Mouse (Mus musculus) thymus, postnatal 14 days (tissue): ENCODE results near the gene Dcpp1.
"Not testable (repeated sequence)": the region's sequence is repeated elsewhere in the genome, so short reads cannot be mapped to it uniquely, and the experiment has no call there.

Experiments
- DNase-seq: peaks from one replicate; pipeline ENCODE4 v3.0.0; 2021

Gene Dcpp1

GRCm38 (mm10) chr17:23880576-23880975 lies at the start of gene Dcpp1, which contains the start of gene Dcpp2:
Dcpp1 (plus strand) TSS chr17:23880876.
Dcpp2 (plus strand) TSS chr17:23880880.
- not testable (repeated sequence) for DNase-seq

- peak; percentile 8 for DNase-seq
Measured at GRCm38 (mm10) chr17:23831201-23831600, 49.5 kb upstream of the Dcpp1 start.

- DNase-seq = no peak
Measured at GRCm38 (mm10) chr17:23836006-23836575, 44.6 kb upstream of the Dcpp1 start, which contains the start of gene Prss33. Prss33 (minus strand) TSS chr17:23836056.

GRCm38 (mm10) chr17:23841145-23841544 lies 39.5 kb upstream of the Dcpp1 start:
- peak; percentile 75 for DNase-seq

GRCm38 (mm10) chr17:23843141-23843811 lies 37.4 kb upstream of the Dcpp1 start:
- no peak for DNase-seq

- peak; percentile 77 for DNase-seq
Measured at GRCm38 (mm10) chr17:23843812-23844273, 36.8 kb upstream of the Dcpp1 start, which contains the start of the genes Prss32 and Prss41. Prss32 (plus strand) TSS chr17:23843855. Prss41 (minus strand) TSS chr17:23844172.

GRCm38 (mm10) chr17:23850028-23850427 lies 30.6 kb upstream of the Dcpp1 start:
- no peak for DNase-seq

- DNase-seq = peak; percentile 61
Measured at GRCm38 (mm10) chr17:23850853-23851749, 29.6 kb upstream of the Dcpp1 start.

- DNase-seq = peak; percentile 74
Measured at GRCm38 (mm10) chr17:23853292-23853691, 27.4 kb upstream of the Dcpp1 start.

- DNase-seq = no peak
Measured at GRCm38 (mm10) chr17:23854229-23854765, 26.4 kb upstream of the Dcpp1 start.

- no peak for DNase-seq
Measured at GRCm38 (mm10) chr17:23857193-23857592, 23.5 kb upstream of the Dcpp1 start.

GRCm38 (mm10) chr17:23857913-23858312 lies 22.8 kb upstream of the Dcpp1 start:
- DNase-seq = no peak

GRCm38 (mm10) chr17:23862926-23863325 lies 17.8 kb upstream of the Dcpp1 start:
- DNase-seq = no peak

- no peak for DNase-seq
Measured at GRCm38 (mm10) chr17:23867756-23868155, 12.9 kb upstream of the Dcpp1 start, which contains the start of gene Prss21. Prss21 (plus strand) TSS chr17:23868056.

GRCm38 (mm10) chr17:23868513-23868912 lies 12.2 kb upstream of the Dcpp1 start:
- DNase-seq = no peak

GRCm38 (mm10) chr17:23873884-23874856 lies 6.5 kb upstream of the Dcpp1 start:
- DNase-seq = no peak

GRCm38 (mm10) chr17:23876741-23877140 lies 3.9 kb upstream of the Dcpp1 start:
- no peak for DNase-seq

- no peak for DNase-seq
Measured at GRCm38 (mm10) chr17:23877166-23877565, 3.5 kb upstream of the Dcpp1 start.

GRCm38 (mm10) chr17:23917158-23917557 lies 36.5 kb downstream of the Dcpp1 start, which contains the start of gene Dcpp3:
Dcpp3 (plus strand) TSS chr17:23917458.
- not testable (repeated sequence) for DNase-seq

- peak; percentile 86 for DNase-seq
Measured at GRCm38 (mm10) chr17:23924531-23925007, 43.9 kb downstream of the Dcpp1 start.

GRCm38 (mm10) chr17:23925090-23925493 lies 44.4 kb downstream of the Dcpp1 start:
- peak; percentile 42 for DNase-seq
